Mouse (Mus musculus): ENCODE measurements around the gene Plcl2. TPM values are rescaled to one million over a fixed set of nuclear protein-coding genes. Genes with fewer than 3 reads are reported as not detected.

Plcl2 gene
- polyA plus RNA-seq, 1 experiment = not detected

- H3K4me1 ChIP-seq (ENCODE audit: control insufficient read depth, insufficient read depth, low read length) = peaks cover 2% of the 10 kb centered on the region; the same call in 1 of the 2 replicates
- WGBS = 90% methylated on average over 7 of the region's 7 CpGs
- TF ChIP-seq POLR2A (IDR thresholded peaks at IDR 0.05; ENCODE audit: insufficient read depth, low read depth, low read length) = no peak
- TF ChIP-seq CTCF (IDR thresholded peaks at IDR 0.05; ENCODE audit: insufficient read depth, low read depth, low read length) = no peak
- no peak overlapping the region for H3K27ac ChIP-seq (ENCODE audit: insufficient read depth, low read depth, low read length)
- no peak overlapping the region for H3K4me3 ChIP-seq (ENCODE audit: insufficient read depth, low read depth, low read length)
Observed at GRCm38 (mm10) chr17:50480867-50481266, 28.3 kb upstream of the Plcl2 start.

- WGBS = 79% methylated on average over 7 of the region's 7 CpGs
- TF ChIP-seq POLR2A (IDR thresholded peaks at IDR 0.05; ENCODE audit: insufficient read depth, low read depth, low read length) = no peak
- no peak for TF ChIP-seq CTCF (IDR thresholded peaks at IDR 0.05; ENCODE audit: insufficient read depth, low read depth, low read length)
- Histone ChIP-seq H3K4me3 (ENCODE audit: insufficient read depth, low read depth, low read length) (no peak overlapping the region), H3K27ac (ENCODE audit: insufficient read depth, low read depth, low read length) (no peak overlapping the region), H3K4me1 (ENCODE audit: control insufficient read depth, insufficient read depth, low read length) (no peaks in the 10 kb centered on the region)
Observed at GRCm38 (mm10) chr17:50483700-50484099, 25.5 kb upstream of the Plcl2 start.

GRCm38 (mm10) chr17:50484981-50485380 lies 24.2 kb upstream of the Plcl2 start:
- H3K4me3 ChIP-seq (ENCODE audit: insufficient read depth, low read depth, low read length) = no peak overlapping the region
- H3K4me1 ChIP-seq (ENCODE audit: control insufficient read depth, insufficient read depth, low read length) = no peaks in the 10 kb centered on the region
- H3K27ac ChIP-seq (ENCODE audit: insufficient read depth, low read depth, low read length) = no peak overlapping the region
- 54% methylated on average over 5 of the region's 5 CpGs for WGBS
- no peak for TF ChIP-seq CTCF (IDR thresholded peaks at IDR 0.05; ENCODE audit: insufficient read depth, low read depth, low read length)
- TF ChIP-seq POLR2A (IDR thresholded peaks at IDR 0.05; ENCODE audit: insufficient read depth, low read depth, low read length) = no peak

- H3K4me1 ChIP-seq (ENCODE audit: control insufficient read depth, insufficient read depth, low read length) = no peaks in the 10 kb centered on the region
- TF ChIP-seq POLR2A (IDR thresholded peaks at IDR 0.05; ENCODE audit: insufficient read depth, low read depth, low read length) (no peak), CTCF (IDR thresholded peaks at IDR 0.05; ENCODE audit: insufficient read depth, low read depth, low read length) (no peak)
- H3K4me3 ChIP-seq (ENCODE audit: insufficient read depth, low read depth, low read length) = no peak overlapping the region
- no peak overlapping the region for H3K27ac ChIP-seq (ENCODE audit: insufficient read depth, low read depth, low read length)
- 93% methylated on average over 1 of the region's 1 CpGs for WGBS
Observed at GRCm38 (mm10) chr17:50487058-50487618, 22.1 kb upstream of the Plcl2 start.

GRCm38 (mm10) chr17:50487670-50488069 lies 21.5 kb upstream of the Plcl2 start:
- Histone ChIP-seq H3K4me3 (ENCODE audit: insufficient read depth, low read depth, low read length) (no peak overlapping the region), H3K4me1 (ENCODE audit: control insufficient read depth, insufficient read depth, low read length) (no peaks in the 10 kb centered on the region), H3K27ac (ENCODE audit: insufficient read depth, low read depth, low read length) (no peak overlapping the region)
- WGBS = 96% methylated on average over 3 of the region's 3 CpGs
- no peak for TF ChIP-seq CTCF (IDR thresholded peaks at IDR 0.05; ENCODE audit: insufficient read depth, low read depth, low read length)
- no peak for TF ChIP-seq POLR2A (IDR thresholded peaks at IDR 0.05; ENCODE audit: insufficient read depth, low read depth, low read length)

GRCm38 (mm10) chr17:50488406-50488805 lies 20.8 kb upstream of the Plcl2 start:
- no peak for TF ChIP-seq CTCF (IDR thresholded peaks at IDR 0.05; ENCODE audit: insufficient read depth, low read depth, low read length)
- no peak for TF ChIP-seq POLR2A (IDR thresholded peaks at IDR 0.05; ENCODE audit: insufficient read depth, low read depth, low read length)
- WGBS = 86% methylated on average over 3 of the region's 3 CpGs
- no peaks in the 10 kb centered on the region for H3K4me1 ChIP-seq (ENCODE audit: control insufficient read depth, insufficient read depth, low read length)
- no peak overlapping the region for H3K4me3 ChIP-seq (ENCODE audit: insufficient read depth, low read depth, low read length)
- no peak overlapping the region for H3K27ac ChIP-seq (ENCODE audit: insufficient read depth, low read depth, low read length)

GRCm38 (mm10) chr17:50488895-50489294 lies 20.3 kb upstream of the Plcl2 start:
- no peak for TF ChIP-seq CTCF (IDR thresholded peaks at IDR 0.05; ENCODE audit: insufficient read depth, low read depth, low read length)
- no peak for TF ChIP-seq POLR2A (IDR thresholded peaks at IDR 0.05; ENCODE audit: insufficient read depth, low read depth, low read length)
- Histone ChIP-seq H3K4me3 (ENCODE audit: insufficient read depth, low read depth, low read length) (no peak overlapping the region), H3K4me1 (ENCODE audit: control insufficient read depth, insufficient read depth, low read length) (no peaks in the 10 kb centered on the region), H3K27ac (ENCODE audit: insufficient read depth, low read depth, low read length) (no peak overlapping the region)
- WGBS = 84% methylated on average over 2 of the region's 2 CpGs

GRCm38 (mm10) chr17:50490644-50491430 lies 18.4 kb upstream of the Plcl2 start:
- WGBS = 83% methylated on average over 11 of the region's 11 CpGs
- no peak overlapping the region for H3K27ac ChIP-seq (ENCODE audit: insufficient read depth, low read depth, low read length)
- H3K4me3 ChIP-seq (ENCODE audit: insufficient read depth, low read depth, low read length) = no peak overlapping the region
- H3K4me1 ChIP-seq (ENCODE audit: control insufficient read depth, insufficient read depth, low read length) = no peaks in the 10 kb centered on the region
- TF ChIP-seq POLR2A (IDR thresholded peaks at IDR 0.05; ENCODE audit: insufficient read depth, low read depth, low read length) = no peak
- no peak for TF ChIP-seq CTCF (IDR thresholded peaks at IDR 0.05; ENCODE audit: insufficient read depth, low read depth, low read length)

GRCm38 (mm10) chr17:50491496-50491895 lies 17.7 kb upstream of the Plcl2 start:
- Histone ChIP-seq H3K27ac (ENCODE audit: insufficient read depth, low read depth, low read length) (no peak overlapping the region), H3K4me1 (ENCODE audit: control insufficient read depth, insufficient read depth, low read length) (no peaks in the 10 kb centered on the region), H3K4me3 (ENCODE audit: insufficient read depth, low read depth, low read length) (no peak overlapping the region)
- TF ChIP-seq POLR2A (IDR thresholded peaks at IDR 0.05; ENCODE audit: insufficient read depth, low read depth, low read length) (no peak), CTCF (IDR thresholded peaks at IDR 0.05; ENCODE audit: insufficient read depth, low read depth, low read length) (no peak)
- 90% methylated on average over 3 of the region's 3 CpGs for WGBS
